19 mouse cellular contexts compared by ENCODE assay signal in genomic region chr8:64703191-64703590, GRCm38 (mm10). TPM values are rescaled to one million over a fixed set of nuclear protein-coding genes. Genes with fewer than 3 reads are reported as not detected.
DNase-seq lines count a peak whose midpoint lies in the region; ATAC-seq lines count a peak whose summit lies in the region.
"Had no signal": no experiment of that assay in that cellular context is flagged by ENCODE, and none has a peak within 500 bp of the region (broad histone marks: within the 10 kb centered on the region; RNA-seq: fewer than 3 reads in every experiment).

No protein-coding gene starts in this region.

- no peak overlapping the region for H3K4me2 ChIP-seq in midbrain, embryonic 11.5 days
- no peak overlapping the region for H3K4me2 ChIP-seq in midbrain, embryonic 14.5 days (ENCODE audit: low read length)

- no peaks in the 10 kb centered on the region for H3K36me3 ChIP-seq in heart, embryonic 10.5 days
- H3K36me3 ChIP-seq in midbrain, embryonic 11.5 days (ENCODE audit: control insufficient read depth, insufficient read depth, low read length), result no peaks in the 10 kb centered on the region
- no peaks in the 10 kb centered on the region for H3K36me3 ChIP-seq in midbrain, embryonic 14.5 days (ENCODE audit: control insufficient read depth, insufficient read depth, low read length)
- H3K36me3 ChIP-seq: G1E had no signal

- H3K4me3 ChIP-seq in heart, embryonic 10.5 days, result no peak overlapping the region
- H3K4me3 ChIP-seq in midbrain, embryonic 11.5 days (ENCODE audit: low read depth, low read length), result no peak overlapping the region
- H3K4me3 ChIP-seq in midbrain, embryonic 14.5 days (replicated peaks; ENCODE audit: low read depth, low read length), result no peak overlapping the region

- H3K4me1 ChIP-seq in heart, embryonic 10.5 days, result no peaks in the 10 kb centered on the region
- no peaks in the 10 kb centered on the region for H3K4me1 ChIP-seq in midbrain, embryonic 11.5 days (ENCODE audit: control insufficient read depth, insufficient read depth, low read length)
- H3K4me1 ChIP-seq in midbrain, embryonic 14.5 days (ENCODE audit: control insufficient read depth, insufficient read depth, low read length), result no peaks in the 10 kb centered on the region

- no peak for ATAC-seq in midbrain, embryonic 11.5 days (ENCODE audit: low FRiP score)
- no peak for ATAC-seq in midbrain, embryonic 14.5 days (ENCODE audit: low FRiP score, low TSS enrichment)
- ATAC-seq: activated CD4-positive, CD25-positive, alpha-beta regulatory T cell, adult 4 months; CD4-positive, CD25-positive, alpha-beta regulatory T cell, adult 4 months; Patski had no signal

- no peaks in the 10 kb centered on the region for H3K9me3 ChIP-seq in heart, embryonic 10.5 days
- no peaks in the 10 kb centered on the region for H3K9me3 ChIP-seq in midbrain, embryonic 11.5 days (ENCODE audit: control insufficient read depth, low read length)
- no peaks in the 10 kb centered on the region for H3K9me3 ChIP-seq in midbrain, embryonic 14.5 days (ENCODE audit: control insufficient read depth, low read length)
- H3K9me3 ChIP-seq: G1E had no signal

- WGBS in heart, embryonic 10.5 days, result 74% methylated on average over 1 of the region's 1 CpGs
- WGBS in midbrain, embryonic 11.5 days, result 83% methylated on average over 1 of the region's 1 CpGs
- WGBS in midbrain, embryonic 14.5 days, result 84% methylated on average over 1 of the region's 1 CpGs

- no peaks in the 10 kb centered on the region for H3K27me3 ChIP-seq in heart, embryonic 10.5 days (ENCODE audit: insufficient read depth, poor library complexity, severe bottlenecking)
- H3K27me3 ChIP-seq in midbrain, embryonic 11.5 days (ENCODE audit: control insufficient read depth, insufficient read depth, low read length), result no peaks in the 10 kb centered on the region
- H3K27me3 ChIP-seq in midbrain, embryonic 14.5 days (ENCODE audit: control insufficient read depth, insufficient read depth, low read length), result no peaks in the 10 kb centered on the region
- H3K27me3 ChIP-seq: CH12.LX, Patski had no signal

- no peak overlapping the region for H3K27ac ChIP-seq in heart, embryonic 10.5 days
- H3K27ac ChIP-seq in midbrain, embryonic 11.5 days (ENCODE audit: low read depth, low read length), result no peak overlapping the region
- no peak overlapping the region for H3K27ac ChIP-seq in midbrain, embryonic 14.5 days (replicated peaks; ENCODE audit: low read depth, low read length)

- peak; percentile 59 for DNase-seq in heart, adult 11 months
- no peak for DNase-seq in heart, embryonic 10.5 days (ENCODE audit: low spot score)
- DNase-seq in midbrain, embryonic 11.5 days (ENCODE audit: low spot score, missing footprints), result peak; percentile 51
- DNase-seq in midbrain, embryonic 14.5 days, result no peak
- DNase-seq: adrenal gland, adult 2 months; adrenal gland, adult 8-10 months; adrenal gland, postnatal 10 days; adrenal gland, postnatal 14 days; adrenal gland, postnatal 25 days; adrenal gland, postnatal 36 days; B cell, adult 2 months; cerebellum, adult 11 months; cerebellum, adult 11-12 months; cerebellum, adult 18-20 months had no signal

- H3K9ac ChIP-seq in midbrain, embryonic 11.5 days (ENCODE audit: low read length), result no peak overlapping the region
- H3K9ac ChIP-seq in midbrain, embryonic 14.5 days (replicated peaks; ENCODE audit: low read length), result no peak overlapping the region

RNA-seq across cellular contexts. Expression of gene Cpe, which starts 10.3 kb away (rescaled TPM):
- 67.0 and 69.2 TPM in 2 replicates for polyA plus RNA-seq in heart, embryonic 10.5 days (2016; fragmentation: Nextera tagmentation; extraction: Ambion mirVana)
- polyA plus RNA-seq in midbrain, embryonic 11.5 days (2014; fragmentation: Nextera tagmentation; extraction: Ambion mirVana), result 356 and 390 TPM in 2 replicates
- 911 and 915 TPM in 2 replicates for polyA plus RNA-seq in midbrain, embryonic 14.5 days (2014; fragmentation: Nextera tagmentation; extraction: Ambion mirVana)
- polyA plus RNA-seq: G1E had no signal

RNA-seq across cellular contexts. Expression of gene Msmo1, which starts 30.4 kb away (rescaled TPM):
- polyA plus RNA-seq in heart, embryonic 10.5 days (2016; fragmentation: Nextera tagmentation; extraction: Ambion mirVana), result 105 and 111 TPM in 2 replicates
- polyA plus RNA-seq in midbrain, embryonic 11.5 days (2014; fragmentation: Nextera tagmentation; extraction: Ambion mirVana), result 246 and 263 TPM in 2 replicates
- 173 and 174 TPM in 2 replicates for polyA plus RNA-seq in midbrain, embryonic 14.5 days (2014; fragmentation: Nextera tagmentation; extraction: Ambion mirVana)

Comparison
In these comparisons a context has a peak if more than half of its experiments do, and no peak if none do; other contexts are left out.
1. DNase-seq: peak in heart, adult 11 months (single experiment) and midbrain, embryonic 11.5 days (single experiment); none in heart, embryonic 10.5 days (single experiment) and midbrain, embryonic 14.5 days (single experiment).